Mouse (Mus musculus) erythroid progenitor cell, adult 5-6 weeks (primary cell): ENCODE measurements around the gene Plcz1. TPM values are rescaled to one million over a fixed set of nuclear protein-coding genes. Genes with fewer than 3 reads are reported as not detected.

Source experiments
- ATAC-seq: replicated peaks from 2 replicates; pipeline ENCODE4 v1.8.0; 2016; ENCODE audit warnings: moderate number of reproducible peaks, mild to moderate bottlenecking, moderate TSS enrichment, inconsistent platforms; ENCODE audit not compliant: poor library complexity, low FRiP score, severe bottlenecking
- total RNA-seq, 2 experiments: library from RNA; stranded (forward) in 1 of 2; stranded (reverse) in 1 of 2; fragments of 150-400 nt in 1 of 2; fragments of 186-747, 209-891 nt in 1 of 2; gene quantifications; 2 replicates each; pipeline versions ENCODE4 v1.2.3 to v1.2.4; 2015 to 2017; ENCODE audit warnings: low replicate concordance in 2 of 2

Plcz1 gene
- total RNA-seq, 2 experiments from 2014 or later = not detected

GRCm38 (mm10) chr6:139957531-139958241 lies 83.6 kb downstream of the Plcz1 start:
- no peak for ATAC-seq

- ATAC-seq = no peak
Observed at GRCm38 (mm10) chr6:139953596-139953995, 87.7 kb downstream of the Plcz1 start.

- no peak for ATAC-seq
Observed at GRCm38 (mm10) chr6:139947106-139947879, 94.0 kb downstream of the Plcz1 start.

Other genes with a start within 250 kb of the Plcz1 start
- not detected in 2 replicates for gene Capza3, start 205 bp downstream of the Plcz1 start, total RNA-seq (2015; ENCODE audit: low replicate concordance)
- not detected in 2 replicates for gene Capza3, start 205 bp downstream of the Plcz1 start, total RNA-seq (2017; ENCODE audit: low replicate concordance)